Mouse (Mus musculus) midbrain, embryonic 13.5 days (tissue): Measurements from ENCODE around the gene Cdc20b. TPM values are rescaled to one million over a fixed set of nuclear protein-coding genes. Genes with fewer than 3 reads are reported as not detected.

Experiments
- ATAC-seq: fragments of 200-750 bp; cut with Nextera tagmentation; 2 replicates; pipeline ENCODE4 v1.8.0; 2017; ENCODE audit warnings: mild to moderate bottlenecking, moderate TSS enrichment, moderate library complexity
- H3K27ac ChIP-seq: fragments of 300-500 bp; sonication (generic); 2 replicates; pipeline ENCODE4 v1.5.1; 2015; ENCODE audit warnings: inconsistent platforms, mild to moderate bottlenecking, moderate library complexity
- H3K27me3 ChIP-seq: fragments of 300-500 bp; sonication (generic); 2 replicates; pipeline ENCODE4 v1.6.1; 2015; ENCODE audit warnings: mild to moderate bottlenecking, inconsistent platforms
- H3K36me3 ChIP-seq: fragments of 300-500 bp; sonication (generic); 2 replicates; pipeline ENCODE4 v1.6.1; 2015; ENCODE audit warnings: mild to moderate bottlenecking, inconsistent platforms
- H3K4me1 ChIP-seq: fragments of 300-500 bp; sonication (generic); replicated peaks from 2 replicates; pipeline ENCODE4 v1.6.1; 2015; ENCODE audit warnings: inconsistent platforms
- H3K4me2 ChIP-seq: fragments of 300-500 bp; sonication (generic); replicated peaks from 2 replicates; pipeline ENCODE4 v1.6.1; 2015; ENCODE audit warnings: moderate library complexity, mild to moderate bottlenecking, inconsistent platforms
- H3K4me3 ChIP-seq: fragments of 300-500 bp; sonication (generic); replicated peaks from 2 replicates; pipeline ENCODE4 v1.5.1; 2015; ENCODE audit warnings: mild to moderate bottlenecking, inconsistent platforms
- H3K9ac ChIP-seq: fragments of 300-500 bp; sonication (generic); replicated peaks from 2 replicates; pipeline ENCODE4 v1.6.1; 2015; ENCODE audit warnings: mild to moderate bottlenecking, inconsistent platforms
- H3K9me3 ChIP-seq: fragments of 300-500 bp; sonication (generic); 2 replicates; pipeline ENCODE4 v1.6.1; 2016; ENCODE audit warnings: mild to moderate bottlenecking, inconsistent platforms
- WGBS: fragments of 180-500 bp; shearing (Covaris S2); methylation state at CpG from one replicate; pipeline ENCODE4 v1.1.7; 2015; 5-methylcytosine and 5-hydroxymethylcytosine counted together
- polyA plus RNA-seq: library from polyadenylated mRNA; unstranded; fragments of >200 nt; fragmentation: Nextera tagmentation; extraction: Ambion mirVana; gene quantifications from 2 replicates; pipeline ENCODE4 v1.2.1, GENCODE M21; 2015

The Cdc20b gene
- polyA plus RNA-seq, 1 experiment from 2014 or later: 0.35 TPM

DNA sequence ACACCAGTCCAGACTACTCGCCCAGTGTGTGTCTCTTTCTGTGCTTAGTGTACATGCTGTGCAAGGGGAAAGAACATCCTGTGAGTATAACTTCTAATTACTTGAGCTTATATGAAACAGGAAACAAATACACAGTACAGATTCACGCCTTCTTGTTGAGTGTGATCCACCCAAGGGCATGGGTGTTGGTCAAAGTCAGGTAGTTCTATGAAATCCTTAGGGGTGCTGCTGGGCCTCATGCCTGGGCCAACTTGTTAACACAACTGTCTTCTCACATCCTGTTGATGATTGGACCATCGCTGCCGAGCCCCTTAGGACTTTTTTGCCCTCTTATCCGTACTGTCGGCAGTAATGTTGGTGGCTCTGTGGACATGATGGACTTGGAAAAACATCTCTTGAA, 26.8 kb downstream of the Cdc20b start:
- H3K9me3 ChIP-seq: no peaks in the 10 kb centered on the region
- H3K27ac ChIP-seq: no peak overlapping the region
- H3K4me1 ChIP-seq: no peaks in the 10 kb centered on the region
- H3K36me3 ChIP-seq: no peaks in the 10 kb centered on the region
- ATAC-seq: no peak
- H3K4me3 ChIP-seq: no peak overlapping the region
- H3K27me3 ChIP-seq: no peaks in the 10 kb centered on the region
- no peak overlapping the region for H3K9ac ChIP-seq
- no peak overlapping the region for H3K4me2 ChIP-seq
- WGBS: 92% methylated on average over 6 of the region's 6 CpGs

DNA sequence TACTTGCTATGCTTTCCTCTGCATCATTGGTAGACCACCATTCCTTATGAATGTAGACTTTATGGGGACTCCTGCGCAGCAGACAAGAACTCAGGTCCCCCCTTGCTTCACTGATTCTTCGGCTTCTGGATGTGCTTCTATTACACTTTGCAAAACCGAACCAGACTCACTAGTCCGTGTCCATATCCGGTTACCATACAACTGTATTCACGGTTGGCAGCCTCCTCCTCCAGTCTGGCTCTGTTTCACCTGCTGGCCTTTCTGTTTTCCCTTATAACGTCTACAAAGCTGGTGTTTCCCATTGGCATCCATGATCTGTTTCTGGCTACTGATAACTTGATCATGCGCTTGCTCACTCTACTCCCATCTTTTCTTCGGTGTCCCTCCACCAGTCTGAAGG, 29.6 kb downstream of the Cdc20b start:
- no peak for ATAC-seq
- Histone ChIP-seq H3K27me3 (no peaks in the 10 kb centered on the region), H3K36me3 (no peaks in the 10 kb centered on the region), H3K4me3 (no peak overlapping the region), H3K9me3 (no peaks in the 10 kb centered on the region), H3K27ac (no peak overlapping the region), H3K4me1 (no peaks in the 10 kb centered on the region), H3K4me2 (no peak overlapping the region), H3K9ac (no peak overlapping the region)
- 91% methylated on average over 9 of the region's 9 CpGs for WGBS

DNA sequence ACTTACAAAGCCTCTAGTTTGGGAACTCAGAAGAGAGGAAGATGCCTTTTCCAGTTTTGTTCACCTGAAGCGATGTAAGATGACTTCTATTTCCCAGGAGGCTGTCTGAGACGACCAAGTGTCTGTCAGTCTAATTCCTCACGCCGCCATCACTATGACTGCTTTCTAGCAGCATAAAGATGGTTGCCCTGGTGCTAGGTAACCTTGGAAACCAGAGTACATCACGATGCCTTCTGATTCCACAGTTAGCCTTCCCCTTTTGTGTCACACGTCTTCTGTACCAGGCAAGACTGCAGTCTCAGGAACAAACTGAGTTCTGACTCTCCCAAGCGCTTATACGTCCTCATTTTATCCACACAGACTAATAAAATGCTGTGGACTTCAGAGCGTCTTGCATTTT, 44.1 kb downstream of the Cdc20b start:
- Histone ChIP-seq H3K27ac (no peak overlapping the region), H3K4me1 (peaks cover 7% of the 10 kb centered on the region), H3K4me2 (no peak overlapping the region; the same call in 1 of the 2 replicates), H3K36me3 (no peaks in the 10 kb centered on the region), H3K9me3 (no peaks in the 10 kb centered on the region), H3K9ac (no peak overlapping the region), H3K27me3 (no peaks in the 10 kb centered on the region), H3K4me3 (no peak overlapping the region)
- WGBS: 29% methylated on average over 9 of the region's 9 CpGs
- peak; percentile 82 for ATAC-seq

DNA sequence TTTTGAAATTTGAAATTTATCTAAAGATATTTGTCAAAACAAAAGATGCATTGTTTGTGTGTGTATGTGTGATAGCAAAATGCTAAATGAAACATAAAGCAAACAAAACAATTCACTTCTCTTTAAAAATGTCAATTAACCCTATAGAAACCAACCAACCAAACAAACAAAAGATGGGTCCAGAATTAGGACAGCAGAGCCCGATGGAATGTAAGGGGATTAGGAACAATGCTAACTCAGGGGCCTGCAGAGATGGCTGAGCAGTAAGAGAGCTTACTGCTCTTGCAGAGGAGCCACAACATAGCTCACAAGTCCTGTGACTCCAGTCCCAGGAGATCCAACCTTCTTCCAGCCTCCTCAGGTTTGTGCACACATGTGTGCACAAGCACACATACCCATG, 47.2 kb downstream of the Cdc20b start:
- Histone ChIP-seq H3K9ac (no peak overlapping the region), H3K9me3 (no peaks in the 10 kb centered on the region), H3K36me3 (no peaks in the 10 kb centered on the region), H3K4me2 (no peak overlapping the region), H3K27ac (no peak overlapping the region), H3K4me1 (peaks cover 7% of the 10 kb centered on the region), H3K4me3 (no peak overlapping the region), H3K27me3 (no peaks in the 10 kb centered on the region)
- 0% methylated on average over 1 of the region's 1 CpGs for WGBS
- ATAC-seq: no peak

DNA sequence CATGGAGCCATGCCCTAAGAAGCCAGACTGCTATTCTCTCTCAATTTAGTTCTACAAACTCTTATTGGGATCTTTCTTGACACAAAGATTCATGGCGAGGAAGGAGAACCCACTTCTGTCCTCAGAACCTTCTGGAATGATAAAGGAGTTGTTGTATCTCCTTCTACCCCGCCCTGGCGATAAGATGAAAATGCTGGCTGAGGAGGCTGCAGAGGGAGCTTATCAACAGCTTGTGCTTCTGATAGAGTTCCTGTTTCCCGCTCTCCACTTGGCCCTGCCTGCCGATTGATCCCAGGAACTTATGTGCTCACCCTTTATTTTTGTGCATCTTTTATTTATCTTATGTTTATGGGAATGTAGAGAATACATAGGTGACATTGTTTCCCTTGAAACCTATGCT, 49.8 kb downstream of the Cdc20b start:
- no peaks in the 10 kb centered on the region for H3K36me3 ChIP-seq
- H3K4me3 ChIP-seq: no peak overlapping the region
- no peaks in the 10 kb centered on the region for H3K9me3 ChIP-seq
- WGBS: 84% methylated on average over 5 of the region's 5 CpGs
- no peaks in the 10 kb centered on the region for H3K27me3 ChIP-seq
- no peak overlapping the region for H3K9ac ChIP-seq
- H3K27ac ChIP-seq: no peak overlapping the region
- H3K4me2 ChIP-seq: no peak overlapping the region
- ATAC-seq: no peak
- no peaks in the 10 kb centered on the region for H3K4me1 ChIP-seq

DNA sequence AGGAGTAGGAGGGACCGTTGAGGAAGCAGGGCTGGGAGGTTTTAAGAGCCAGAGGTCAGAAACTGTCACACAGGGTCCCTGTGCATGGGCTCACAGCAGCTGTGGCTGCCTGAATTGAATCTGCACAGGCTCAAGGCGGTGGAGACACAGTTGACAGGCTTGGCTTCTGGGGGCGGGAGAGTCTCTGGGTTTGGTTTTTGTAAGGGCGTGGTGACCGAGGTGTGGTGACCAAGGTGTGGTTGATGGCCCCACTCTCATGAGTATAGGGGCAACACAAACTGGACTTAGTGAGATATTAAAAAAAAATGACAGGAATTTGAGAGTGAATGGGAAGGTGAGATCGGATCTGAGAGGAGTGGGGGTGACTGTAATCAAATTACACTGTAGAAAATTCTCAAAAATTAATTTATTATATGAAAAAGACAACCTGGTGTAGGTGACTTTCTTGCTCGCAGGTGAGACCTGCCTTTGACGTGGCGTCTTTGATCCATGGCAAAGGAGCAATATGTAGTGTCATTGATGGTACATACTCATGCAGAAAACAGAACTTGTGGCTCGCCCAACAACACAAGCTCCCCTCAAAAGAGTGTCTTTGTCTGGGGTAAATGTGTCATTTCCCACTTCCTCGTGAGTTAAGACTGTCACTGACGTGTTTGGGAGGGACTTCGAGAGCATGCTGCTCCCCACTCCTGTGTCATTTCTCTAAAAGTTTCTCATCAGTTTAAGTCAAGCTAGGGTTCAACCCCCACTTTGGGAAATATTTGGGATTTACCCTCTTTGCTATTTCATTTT, 52.5 kb downstream of the Cdc20b start:
- Histone ChIP-seq H3K27me3 (no peaks in the 10 kb centered on the region), H3K4me2 (no peak overlapping the region), H3K4me1 (no peaks in the 10 kb centered on the region), H3K4me3 (no peak overlapping the region), H3K9me3 (no peaks in the 10 kb centered on the region), H3K9ac (no peak overlapping the region), H3K36me3 (no peaks in the 10 kb centered on the region), H3K27ac (no peak overlapping the region)
- 86% methylated on average over 13 of the region's 13 CpGs for WGBS
- ATAC-seq: no peak

DNA sequence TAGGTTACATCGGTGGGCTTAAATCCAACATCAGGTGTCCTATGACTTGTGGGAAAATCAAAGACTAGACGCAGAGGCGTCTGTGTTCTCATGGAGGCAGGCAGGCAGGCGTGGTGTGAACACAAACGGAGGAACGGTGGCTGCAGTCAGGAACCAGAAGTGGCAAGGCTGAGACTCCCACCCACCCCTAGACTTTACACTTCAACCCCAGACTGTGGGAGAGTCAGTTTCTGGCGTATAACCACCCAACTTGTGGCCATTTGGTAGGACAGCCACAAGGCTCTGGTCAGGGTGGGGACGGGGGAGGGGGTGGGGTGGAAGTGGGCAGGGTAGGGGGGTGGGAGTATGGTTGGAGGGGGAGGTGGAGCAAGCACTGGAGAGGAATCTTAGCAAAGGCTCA, 55.6 kb downstream of the Cdc20b start:
- Histone ChIP-seq H3K36me3 (no peaks in the 10 kb centered on the region), H3K4me2 (no peak overlapping the region), H3K27ac (no peak overlapping the region), H3K9me3 (no peaks in the 10 kb centered on the region), H3K4me3 (no peak overlapping the region), H3K4me1 (no peaks in the 10 kb centered on the region), H3K9ac (no peak overlapping the region), H3K27me3 (no peaks in the 10 kb centered on the region)
- ATAC-seq: no peak
- WGBS: 88% methylated on average over 8 of the region's 8 CpGs

DNA sequence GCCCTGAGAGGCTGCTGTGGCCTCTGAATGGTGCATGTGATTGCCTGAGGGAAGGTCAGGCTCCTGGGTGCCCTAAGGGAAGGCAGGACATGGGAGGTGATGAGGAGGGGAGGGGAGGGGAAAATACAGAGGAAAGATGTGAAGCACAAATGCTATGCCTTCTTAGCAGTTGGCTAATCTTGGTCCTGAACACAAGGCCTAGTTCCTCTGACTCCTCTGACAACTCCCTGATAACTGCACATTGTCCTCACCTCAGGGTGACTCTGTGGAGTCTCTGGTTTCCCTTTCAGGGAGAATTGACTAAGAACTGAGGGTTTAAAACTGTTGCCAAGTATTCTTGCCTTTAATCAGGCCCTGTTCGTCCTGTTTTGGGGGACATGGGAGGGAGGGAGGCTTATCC, 59.7 kb downstream of the Cdc20b start:
- Histone ChIP-seq H3K36me3 (no peaks in the 10 kb centered on the region), H3K9ac (no peak overlapping the region), H3K27me3 (no peaks in the 10 kb centered on the region), H3K4me1 (no peaks in the 10 kb centered on the region), H3K4me2 (no peak overlapping the region), H3K4me3 (no peak overlapping the region), H3K27ac (no peak overlapping the region), H3K9me3 (no peaks in the 10 kb centered on the region)
- ATAC-seq: no peak
- 52% methylated on average over 1 of the region's 1 CpGs for WGBS

DNA sequence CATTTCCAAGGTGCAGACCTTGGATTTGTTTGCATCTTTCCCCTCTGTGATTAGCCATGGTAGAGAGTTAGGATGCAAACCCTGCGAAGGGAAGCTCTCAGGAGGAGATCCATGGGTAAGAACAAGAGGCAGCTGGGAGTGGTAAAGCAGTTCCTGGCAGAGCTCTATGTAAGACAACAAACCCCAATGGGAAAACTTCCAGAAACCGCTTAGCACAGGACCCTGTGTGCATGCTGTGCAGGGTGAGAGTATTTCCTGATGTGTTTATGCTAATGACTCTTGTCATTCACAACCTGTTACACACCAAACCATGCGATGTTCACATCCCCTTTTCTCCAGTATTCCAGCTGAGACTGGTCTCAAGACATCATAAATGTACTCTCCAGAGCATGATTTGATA, 62.1 kb downstream of the Cdc20b start:
- WGBS: 77% methylated on average over 3 of the region's 3 CpGs
- H3K36me3 ChIP-seq: no peaks in the 10 kb centered on the region
- no peak overlapping the region for H3K4me2 ChIP-seq
- no peaks in the 10 kb centered on the region for H3K4me1 ChIP-seq
- ATAC-seq: no peak
- no peak overlapping the region for H3K4me3 ChIP-seq
- no peaks in the 10 kb centered on the region for H3K9me3 ChIP-seq
- no peak overlapping the region for H3K27ac ChIP-seq
- H3K9ac ChIP-seq: no peak overlapping the region
- no peaks in the 10 kb centered on the region for H3K27me3 ChIP-seq

DNA sequence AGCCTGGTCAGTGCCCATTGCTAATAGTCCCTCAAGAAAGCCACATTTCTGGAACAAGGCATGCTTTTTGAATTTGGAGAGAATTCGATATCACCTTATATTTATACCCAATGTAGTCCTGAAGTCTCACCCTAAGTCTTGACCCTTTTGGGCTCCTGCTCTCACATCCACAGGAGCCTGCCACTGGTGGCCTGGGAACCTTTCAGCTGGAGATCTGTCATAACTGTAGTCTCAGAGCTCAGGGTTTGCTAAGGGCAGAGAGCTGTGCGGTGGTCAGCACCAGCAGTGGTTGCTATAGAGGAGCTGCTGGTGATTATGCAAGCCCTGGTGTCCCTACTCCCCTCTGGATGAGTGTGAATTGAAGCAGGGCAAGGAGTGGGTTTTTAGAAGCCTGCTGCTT, 63.5 kb downstream of the Cdc20b start:
- no peaks in the 10 kb centered on the region for H3K9me3 ChIP-seq
- WGBS: 91% methylated on average over 2 of the region's 2 CpGs
- no peak overlapping the region for H3K9ac ChIP-seq
- no peaks in the 10 kb centered on the region for H3K4me1 ChIP-seq
- H3K4me3 ChIP-seq: no peak overlapping the region
- H3K27ac ChIP-seq: no peak overlapping the region
- no peak overlapping the region for H3K4me2 ChIP-seq
- no peaks in the 10 kb centered on the region for H3K27me3 ChIP-seq
- no peak for ATAC-seq
- H3K36me3 ChIP-seq: no peaks in the 10 kb centered on the region

DNA sequence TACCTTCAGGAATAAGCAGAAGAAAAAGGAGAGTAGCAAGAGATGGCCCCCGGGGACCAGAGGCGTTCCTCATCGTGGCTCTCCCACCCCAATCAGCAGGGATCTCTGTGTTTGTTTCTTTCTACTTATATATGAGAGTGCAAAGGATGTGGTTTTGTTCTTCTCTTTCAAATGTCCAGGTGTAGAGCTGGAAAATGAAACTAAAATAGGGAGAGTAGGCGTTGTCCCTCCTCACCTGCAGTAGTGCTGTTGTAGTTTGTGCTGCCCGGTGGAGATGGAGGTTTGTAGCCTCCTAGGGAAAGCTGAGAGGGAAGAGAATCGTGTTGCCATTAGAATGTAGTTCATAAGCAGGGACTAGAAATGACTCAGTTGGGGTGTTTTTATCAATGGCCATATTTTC, 66.0 kb downstream of the Cdc20b start, which contains the start of gene Gzma:
Gene Gzma, minus strand, starts transcription at position 103 of the 400 bp plus-strand sequence.
- H3K9me3 ChIP-seq: no peaks in the 10 kb centered on the region
- H3K4me3 ChIP-seq: no peak within 1 kb of the TSS
- no peak within 1 kb of the TSS for H3K27ac ChIP-seq

DNA sequence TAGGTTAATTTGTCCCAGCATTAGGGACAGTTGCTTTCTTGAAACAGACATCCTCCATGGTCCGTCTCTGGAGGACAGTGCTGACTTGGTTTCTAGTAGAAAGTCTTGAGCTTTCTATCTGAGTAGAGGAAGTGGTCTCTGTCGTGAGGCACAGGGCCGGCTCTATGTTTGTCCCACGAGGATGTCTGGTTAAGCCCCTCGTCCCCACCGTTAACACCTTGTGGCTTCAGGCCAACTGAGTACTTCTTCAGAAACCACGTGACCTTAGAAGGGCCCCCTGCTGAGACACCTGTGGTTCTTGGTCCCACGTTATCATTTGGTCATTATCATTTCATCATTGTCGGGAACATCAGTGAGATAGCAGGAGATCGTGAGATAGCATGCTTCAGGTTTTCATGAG, 66.9 kb downstream of the Cdc20b start:
- H3K9me3 ChIP-seq: no peaks in the 10 kb centered on the region
- WGBS: 85% methylated on average over 10 of the region's 10 CpGs
- no peaks in the 10 kb centered on the region for H3K27me3 ChIP-seq
- no peak overlapping the region for H3K9ac ChIP-seq
- H3K4me3 ChIP-seq: no peak overlapping the region
- H3K27ac ChIP-seq: no peak overlapping the region
- ATAC-seq: no peak
- no peaks in the 10 kb centered on the region for H3K36me3 ChIP-seq
- no peak overlapping the region for H3K4me2 ChIP-seq
- no peaks in the 10 kb centered on the region for H3K4me1 ChIP-seq

More for the DNA sequence above, 66.0 kb downstream of the Cdc20b start, which contains the start of gene Gzma:
- no peak for ATAC-seq
- Histone ChIP-seq H3K4me1 (no peaks in the 10 kb centered on the region), H3K9ac (no peak within 1 kb of the TSS), H3K27me3 (no peaks in the 10 kb centered on the region), H3K36me3 (no peaks in the 10 kb centered on the region), H3K4me2 (no peak within 1 kb of the TSS)
- WGBS: 93% methylated on average over 6 of the region's 6 CpGs

DNA sequence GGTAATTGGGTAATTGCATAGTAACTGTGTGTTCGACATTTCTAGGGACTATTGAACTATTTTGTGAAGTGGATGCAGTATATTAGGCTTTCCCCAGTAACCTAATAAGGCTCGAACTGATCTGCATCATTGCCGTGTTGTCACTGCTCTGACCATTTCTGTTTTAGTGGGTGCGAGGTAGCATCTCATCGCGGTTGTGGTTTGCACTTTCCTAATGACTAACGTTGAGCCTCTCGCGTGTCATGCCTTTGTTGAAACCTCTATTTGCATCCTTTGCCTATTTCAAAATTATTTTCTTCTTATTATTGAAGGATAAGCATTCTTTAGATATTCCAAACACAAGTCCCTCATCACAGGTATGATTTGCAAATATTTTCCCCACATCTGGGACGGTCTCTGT, 69.8 kb downstream of the Cdc20b start:
- H3K36me3 ChIP-seq: no peaks in the 10 kb centered on the region
- no peak overlapping the region for H3K4me2 ChIP-seq
- WGBS: 92% methylated on average over 10 of the region's 10 CpGs
- no peaks in the 10 kb centered on the region for H3K4me1 ChIP-seq
- H3K9ac ChIP-seq: no peak overlapping the region
- H3K4me3 ChIP-seq: no peak overlapping the region
- no peaks in the 10 kb centered on the region for H3K27me3 ChIP-seq
- H3K9me3 ChIP-seq: no peaks in the 10 kb centered on the region
- H3K27ac ChIP-seq: no peak overlapping the region
- ATAC-seq: no peak
